Mouse (Mus musculus) bone marrow, adult 2 months (tissue): ENCODE results near the gene Trim60.

Source experiments
- CTCF ChIP-seq: fragments of 200-500 bp; IDR thresholded peaks from 2 replicates; pipeline ENCODE4 v1.5.1; 2011; ENCODE audit warnings: low read length, control low read depth; ENCODE audit not compliant: control insufficient read depth, insufficient read depth
- POLR2A ChIP-seq: fragments of 200-500 bp; IDR thresholded peaks from 2 replicates; pipeline ENCODE4 v1.6.1; 2011; ENCODE audit warnings: low read depth, mild to moderate bottlenecking, control low read depth, low read length, borderline replicate concordance; ENCODE audit not compliant: control insufficient read depth

GRCm38 (mm10) chr8:65064071-65064470 is 45.7 kb upstream of the Trim60 start:
- TF ChIP-seq POLR2A (no peak), CTCF (no peak)
